Mouse (Mus musculus): ENCODE data around the gene Vps13a.
"Not testable (repeated sequence)": the region's sequence is repeated elsewhere in the genome, so short reads cannot be mapped to it uniquely, and the experiment has no call there.

The Vps13a gene

GRCm38 (mm10) chr19:16780790-16781384, at the start of gene Vps13a:
Vps13a (minus strand) TSS chr19:16780933.
- peak; percentile 95 for DNase-seq

GRCm38 (mm10) chr19:16827657-16828056, 46.9 kb upstream of the Vps13a start:
- no peak for DNase-seq

- no peak for DNase-seq
Observed at GRCm38 (mm10) chr19:16825228-16825627, 44.5 kb upstream of the Vps13a start.

GRCm38 (mm10) chr19:16814848-16815247, 34.1 kb upstream of the Vps13a start:
- DNase-seq = no peak

- no peak for DNase-seq
Observed at GRCm38 (mm10) chr19:16813306-16813705, 32.6 kb upstream of the Vps13a start.

GRCm38 (mm10) chr19:16812072-16812608, 31.4 kb upstream of the Vps13a start:
- DNase-seq = no peak

- no peak for DNase-seq
Observed at GRCm38 (mm10) chr19:16805102-16805501, 24.4 kb upstream of the Vps13a start.

GRCm38 (mm10) chr19:16804578-16804977, 23.8 kb upstream of the Vps13a start:
- no peak for DNase-seq

GRCm38 (mm10) chr19:16802707-16803106, 22.0 kb upstream of the Vps13a start:
- peak; percentile 56 for DNase-seq

GRCm38 (mm10) chr19:16802123-16802522, 21.4 kb upstream of the Vps13a start:
- no peak for DNase-seq

GRCm38 (mm10) chr19:16797923-16798322, 17.2 kb upstream of the Vps13a start:
- DNase-seq = no peak

GRCm38 (mm10) chr19:16794486-16794885, 13.8 kb upstream of the Vps13a start:
- DNase-seq = not testable (repeated sequence)

GRCm38 (mm10) chr19:16789930-16790329, 9.2 kb upstream of the Vps13a start:
- DNase-seq = no peak

- peak; percentile 37 for DNase-seq
Observed at GRCm38 (mm10) chr19:16784879-16785278, 4.1 kb upstream of the Vps13a start.

- peak; percentile 64 for DNase-seq
Observed at GRCm38 (mm10) chr19:16781406-16782019, 780 bp upstream of the Vps13a start.

GRCm38 (mm10) chr19:16780251-16780783, 416 bp downstream of the Vps13a start:
- peak; percentile 86 for DNase-seq

GRCm38 (mm10) chr19:16779786-16780185, 947 bp downstream of the Vps13a start:
- DNase-seq = no peak

GRCm38 (mm10) chr19:16779281-16779680, 1.5 kb downstream of the Vps13a start:
- peak; percentile 52 for DNase-seq

- no peak for DNase-seq
Observed at GRCm38 (mm10) chr19:16778578-16778977, 2.2 kb downstream of the Vps13a start.

- no peak for DNase-seq
Observed at GRCm38 (mm10) chr19:16777901-16778300, 2.8 kb downstream of the Vps13a start.

GRCm38 (mm10) chr19:16777391-16777790, 3.3 kb downstream of the Vps13a start:
- DNase-seq = not testable (repeated sequence)

GRCm38 (mm10) chr19:16773237-16774016, 7.3 kb downstream of the Vps13a start:
- no peak for DNase-seq

GRCm38 (mm10) chr19:16767407-16767806, 13.3 kb downstream of the Vps13a start:
- DNase-seq = no peak

Measured in kidney, adult 9 months (tissue).